Mouse (Mus musculus): ENCODE data around the gene Sycp2l.

DNA sequence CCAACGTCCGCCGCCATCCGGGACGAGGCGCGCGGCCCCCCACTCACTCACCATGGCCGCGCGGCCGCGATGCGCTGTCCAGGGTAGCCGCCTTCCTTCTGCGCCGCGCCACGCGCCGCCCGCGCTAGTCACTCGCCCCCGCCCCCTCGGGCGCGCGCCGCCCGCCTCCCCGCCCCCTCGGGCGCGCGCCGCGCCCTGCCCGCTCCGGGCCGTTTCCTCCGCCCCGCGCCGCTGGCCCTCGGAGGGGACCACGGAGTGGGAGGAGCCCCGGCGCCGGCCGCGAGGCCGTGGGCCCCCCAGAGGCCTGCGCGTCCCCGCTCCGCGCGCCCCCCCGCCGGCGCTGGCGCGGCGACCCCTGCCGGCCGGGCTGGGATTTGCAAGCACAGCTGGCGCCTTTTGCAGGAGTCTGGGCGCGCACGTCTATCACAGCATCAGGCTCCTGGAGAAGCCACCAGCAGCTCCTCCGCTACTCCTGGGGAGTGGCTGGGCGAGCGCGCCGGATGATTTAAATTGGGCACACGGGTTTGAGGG lies 106.3 kb downstream of the Sycp2l start, which contains the start of gene Elovl2:
- peak; percentile 69 for TF ChIP-seq CTCF (IDR thresholded peaks at IDR 0.05; ENCODE audit: borderline replicate concordance, extremely low read depth, insufficient read depth, insufficient read length)
- TF ChIP-seq POLR2A (IDR thresholded peaks at IDR 0.05; ENCODE audit: borderline replicate concordance, extremely low read depth, insufficient read depth, insufficient read length, poor library complexity, severe bottlenecking), result peak; percentile 86

Data from brain, embryonic 14.5 days (tissue).